Comparison of ENCODE assay signal across 20 mouse cellular contexts in genomic region chr2:55687345-55687744, GRCm38 (mm10).
"Had no signal": no experiment of that assay in that cellular context is flagged by ENCODE, and none has a peak within 500 bp of the region (broad histone marks: within the 10 kb centered on the region; RNA-seq: fewer than 3 reads in every experiment).

No protein-coding gene starts in this region.

- H3K36me3 ChIP-seq: kidney, embryonic 15.5 days; limb, embryonic 12.5 days; limb, embryonic 15.5 days; midbrain, embryonic 10.5 days; neural tube, embryonic 12.5 days; neural tube, embryonic 15.5 days; stomach, embryonic 15.5 days had no signal

- DNase-seq: kidney, adult 11 months; kidney, adult 8-10 months; kidney, postnatal 10 days; kidney, postnatal 36 days; left cerebral cortex, postnatal 4 days; lung, embryonic 14.5 days; midbrain, embryonic 14.5 days; retina, postnatal 1 day; right cerebral cortex, postnatal 25 days; spleen, adult 18-20 months; thymus, postnatal 36 days had no signal

- H3K4me1 ChIP-seq: kidney, embryonic 15.5 days; limb, embryonic 12.5 days; limb, embryonic 15.5 days; megakaryocyte, embryonic 14.5 days; midbrain, embryonic 10.5 days; neural tube, embryonic 12.5 days; neural tube, embryonic 15.5 days; stomach, embryonic 15.5 days had no signal

- H3K27ac ChIP-seq: kidney, embryonic 15.5 days; limb, embryonic 12.5 days; limb, embryonic 15.5 days; midbrain, embryonic 10.5 days; neural tube, embryonic 12.5 days; neural tube, embryonic 15.5 days; stomach, embryonic 15.5 days had no signal

- H3K4me2 ChIP-seq: kidney, embryonic 15.5 days; limb, embryonic 12.5 days; limb, embryonic 15.5 days; lung, embryonic 14.5 days; neural tube, embryonic 12.5 days; neural tube, embryonic 15.5 days; stomach, embryonic 15.5 days had no signal

- H3K27me3 ChIP-seq: kidney, embryonic 15.5 days; limb, embryonic 12.5 days; limb, embryonic 15.5 days; megakaryocyte, embryonic 14.5 days; neural tube, embryonic 12.5 days; neural tube, embryonic 15.5 days; stomach, embryonic 15.5 days had no signal

- H3K9ac ChIP-seq: kidney, embryonic 15.5 days; limb, embryonic 12.5 days; limb, embryonic 15.5 days; lung, embryonic 14.5 days; neural tube, embryonic 12.5 days; neural tube, embryonic 15.5 days; stomach, embryonic 15.5 days had no signal

- H3K9me3 ChIP-seq: kidney, embryonic 15.5 days; limb, embryonic 12.5 days; limb, embryonic 15.5 days; megakaryocyte, embryonic 14.5 days; midbrain, embryonic 10.5 days; neural tube, embryonic 12.5 days; neural tube, embryonic 15.5 days; stomach, embryonic 15.5 days had no signal

- ATAC-seq: lung, postnatal 0 days had no signal

- H3K4me3 ChIP-seq: kidney, embryonic 15.5 days; limb, embryonic 12.5 days; limb, embryonic 15.5 days; megakaryocyte, embryonic 14.5 days; midbrain, embryonic 10.5 days; neural tube, embryonic 12.5 days; neural tube, embryonic 15.5 days; stomach, embryonic 15.5 days had no signal
